Mouse (Mus musculus) adrenal gland, adult (tissue): ENCODE measurements around the gene Cops4.

Experiments used
- DNase-seq, 2 experiments: peaks; one replicate each; pipeline ENCODE4 v3.0.0; 2022 to 2023; ENCODE audit warnings: low spot score in 1 of 2; ENCODE audit not compliant: inconsistent age in 2 of 2

Gene Cops4

DNA sequence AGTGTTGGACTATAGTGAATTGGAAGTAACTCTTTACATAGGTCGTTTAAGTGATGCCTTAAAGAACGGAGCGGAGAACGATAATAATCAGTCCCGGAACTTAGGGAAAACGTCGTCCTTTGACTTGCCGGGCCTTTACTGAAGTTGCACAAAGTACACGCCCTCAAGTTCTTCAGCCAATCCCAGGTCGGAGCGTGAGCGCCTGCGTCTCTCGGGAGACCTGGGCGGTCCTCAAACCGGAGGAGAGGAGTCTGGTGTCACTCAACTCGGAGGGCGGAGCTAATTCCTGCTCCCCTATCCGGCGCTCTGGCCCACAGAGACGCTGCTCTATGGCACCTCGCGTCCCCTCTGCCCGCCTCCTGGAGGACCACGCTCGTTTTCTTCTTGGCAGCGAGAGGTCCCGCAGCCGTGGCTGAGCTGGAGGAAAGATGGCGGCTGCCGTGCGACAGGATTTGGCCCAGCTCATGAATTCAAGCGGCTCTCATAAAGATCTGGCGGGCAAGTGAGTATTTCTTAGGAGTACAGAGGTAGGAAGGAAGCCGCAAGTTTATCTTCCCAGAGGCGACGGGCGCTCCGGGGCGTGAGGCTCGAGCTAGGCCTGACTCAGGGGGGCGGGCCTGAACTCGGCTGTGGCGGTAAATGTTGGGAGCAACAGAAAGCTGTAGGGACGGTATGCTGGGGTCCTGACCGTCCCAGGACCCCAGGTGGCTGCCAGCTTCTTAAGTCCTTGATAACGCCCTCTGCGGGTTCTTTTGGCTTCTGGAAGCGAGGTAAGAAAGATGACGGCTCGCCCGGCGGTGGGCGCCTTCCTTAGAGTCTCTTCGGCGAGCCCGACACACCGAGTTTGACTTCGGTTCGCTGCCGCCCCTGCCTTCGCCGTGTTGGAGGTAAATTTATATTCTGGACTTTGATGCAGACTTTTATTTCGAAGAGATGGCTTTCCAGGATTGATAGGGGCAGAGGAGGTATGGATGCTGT lies at the start of gene Cops4:
Gene Cops4, plus strand, starts transcription at position 261 of the 978 bp plus-strand sequence.
- peak; percentile 98 to 99 for DNase-seq

GRCm38 (mm10) chr5:100476328-100476727 lies 41.8 kb upstream of the Cops4 start:
- no peak for DNase-seq

DNA sequence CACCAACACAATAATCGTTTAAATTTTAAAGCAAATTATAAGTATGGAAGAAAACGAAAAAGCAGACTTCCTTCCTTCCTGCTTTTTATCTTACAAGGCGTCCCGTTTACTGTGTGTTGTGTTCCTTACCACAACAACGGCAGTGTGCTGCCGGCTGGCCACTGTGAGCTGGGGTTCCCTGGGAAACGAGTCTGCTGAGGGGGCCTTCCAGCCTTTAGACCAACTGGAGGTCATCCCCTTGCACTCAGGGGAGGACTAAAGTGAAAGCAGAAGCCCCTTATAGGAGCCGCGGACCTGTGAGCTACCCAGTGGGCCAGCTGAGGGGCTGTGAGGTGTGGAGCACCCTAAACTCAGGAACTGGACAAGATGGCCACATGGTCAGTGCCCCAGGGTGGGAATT lies 40.5 kb upstream of the Cops4 start:
- DNase-seq, result no peak

- no peak for DNase-seq
These were observed 34.5 kb upstream of the Cops4 start for GRCm38 (mm10) chr5:100483569-100483968.

DNA sequence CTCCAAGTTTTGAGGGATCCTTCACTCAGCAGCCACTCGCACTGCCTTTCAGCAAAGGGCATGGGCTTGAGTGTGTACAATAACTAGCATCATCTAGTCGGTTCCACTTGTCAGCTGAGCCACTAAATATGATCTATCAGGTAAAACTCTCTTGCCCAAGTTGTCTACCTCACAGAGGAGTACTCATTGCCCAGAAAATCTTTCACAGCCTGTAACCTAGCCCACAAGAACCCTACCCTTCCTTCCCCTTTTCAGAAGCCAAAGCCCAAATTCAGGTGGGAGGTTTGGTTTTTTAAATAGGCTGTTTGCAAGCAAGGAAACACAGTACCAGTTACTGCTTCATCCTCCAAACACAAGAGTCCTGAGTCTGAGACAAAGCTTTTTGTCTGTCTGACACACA lies 31.0 kb upstream of the Cops4 start:
- no peak for DNase-seq

DNA sequence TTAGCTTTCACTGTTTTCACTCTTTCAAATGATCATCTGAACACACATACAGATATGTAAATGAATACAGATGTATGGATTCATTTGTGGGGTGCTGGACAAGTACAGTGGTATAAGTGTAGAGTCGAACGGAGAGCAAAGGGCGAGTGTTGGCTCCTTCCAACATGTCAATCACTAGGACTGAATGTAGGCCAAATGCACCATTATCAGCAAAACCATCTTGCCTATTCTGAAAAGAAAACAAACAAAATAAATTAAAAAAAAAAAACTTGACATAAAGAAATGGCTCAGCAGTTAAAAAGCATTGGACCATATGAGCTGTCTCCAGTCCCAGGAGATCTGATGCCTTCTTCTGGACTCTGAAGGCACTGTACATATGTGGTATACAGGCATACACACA lies 29.9 kb upstream of the Cops4 start:
- no peak for DNase-seq

GRCm38 (mm10) chr5:100489340-100489739 lies 28.8 kb upstream of the Cops4 start:
- DNase-seq, result no peak

GRCm38 (mm10) chr5:100491704-100492103 lies 26.4 kb upstream of the Cops4 start:
- no peak for DNase-seq

DNA sequence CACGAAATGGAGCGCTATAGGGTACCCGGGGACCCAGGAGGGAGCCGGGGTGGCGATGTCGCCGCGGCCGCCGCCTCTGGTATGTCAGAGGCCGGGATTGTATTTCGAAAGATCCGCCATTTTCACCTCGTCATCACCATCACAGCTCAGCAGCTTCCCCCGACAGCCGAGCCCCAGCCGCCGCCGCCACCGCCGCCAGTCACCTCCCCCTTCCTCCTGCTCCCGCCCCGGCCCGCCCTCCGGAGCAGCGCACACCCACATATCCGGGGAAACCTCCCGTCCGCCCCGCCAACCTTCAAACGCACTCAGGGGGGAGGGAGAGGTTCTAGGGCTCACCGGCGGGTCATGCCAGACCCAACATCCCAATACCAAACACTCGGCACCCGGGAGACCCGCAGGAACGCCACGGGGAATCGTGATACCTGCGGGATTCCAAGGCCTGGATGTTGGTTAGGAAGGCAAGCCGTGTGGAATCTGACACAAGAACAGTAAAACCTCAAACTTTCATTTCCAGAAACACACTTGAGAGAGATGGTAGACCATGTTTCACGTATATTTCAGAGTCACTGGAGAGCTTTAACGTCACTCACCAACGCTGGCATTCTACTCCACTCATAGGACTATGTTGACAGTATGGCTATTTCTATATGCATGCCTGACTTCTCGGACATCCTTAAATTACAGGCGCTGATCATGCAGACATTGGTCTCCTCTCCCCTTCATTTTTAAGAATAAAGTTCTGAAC lies 19.5 kb upstream of the Cops4 start:
- DNase-seq, result peak; percentile 87 to 95

GRCm38 (mm10) chr5:100499243-100499642 lies 18.9 kb upstream of the Cops4 start:
- DNase-seq, result no peak

DNA sequence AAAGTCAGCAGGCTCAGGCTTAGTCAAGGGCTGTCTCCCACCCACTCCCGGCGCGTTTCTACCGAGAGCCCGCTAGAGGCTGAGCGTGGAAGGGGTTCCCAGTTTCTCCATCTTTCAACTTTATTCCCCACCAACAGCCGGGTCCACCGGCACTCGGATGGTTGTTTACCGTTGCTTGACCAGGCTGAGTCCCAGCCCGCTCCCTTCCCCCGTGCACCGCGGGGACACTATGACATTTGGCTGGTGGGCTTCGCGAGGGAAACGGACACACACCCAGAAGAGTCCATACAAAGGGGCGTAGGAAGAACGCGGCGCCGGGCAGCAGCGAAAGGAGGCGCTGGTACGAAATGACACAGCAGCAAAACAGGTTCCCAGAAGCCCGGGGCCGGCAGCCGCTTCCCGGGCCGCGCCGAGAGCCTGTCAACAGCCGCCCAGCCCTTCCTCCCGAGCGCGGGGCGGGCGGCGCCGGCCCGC lies 18.2 kb upstream of the Cops4 start:
- DNase-seq, result peak; percentile 40 to 71

- DNase-seq, result peak; percentile 93 to 96
These were observed 17.6 kb upstream of the Cops4 start, which contains the start of gene Lin54 for GRCm38 (mm10) chr5:100500458-100500961. Gene Lin54, minus strand, starts transcription at chr5:100500639.

- peak in 1 of 2 experiments; percentile 31 for DNase-seq
These were observed 16.8 kb upstream of the Cops4 start for GRCm38 (mm10) chr5:100501267-100501666.

- no peak for DNase-seq
These were observed 8.9 kb upstream of the Cops4 start for GRCm38 (mm10) chr5:100509247-100509646.

DNA sequence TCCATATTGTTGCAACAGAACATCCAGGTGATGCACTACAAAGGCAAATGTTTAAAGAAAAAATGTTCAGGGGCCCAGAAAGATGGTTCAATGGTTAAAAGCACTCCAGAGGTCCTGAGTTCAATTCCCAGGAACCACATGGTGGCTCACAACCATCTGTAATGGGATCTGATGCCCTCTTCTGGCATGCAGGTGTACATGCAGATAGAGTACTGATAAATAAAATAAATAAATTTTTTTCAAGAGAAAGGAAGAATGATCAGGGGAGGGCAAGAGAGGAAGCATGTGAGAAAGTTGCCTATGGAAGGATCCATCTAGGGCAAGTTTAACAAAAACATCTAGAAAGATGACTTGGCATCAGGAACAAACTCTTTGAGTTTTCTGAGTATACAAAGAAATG lies 5.5 kb upstream of the Cops4 start:
- no peak for DNase-seq

DNA sequence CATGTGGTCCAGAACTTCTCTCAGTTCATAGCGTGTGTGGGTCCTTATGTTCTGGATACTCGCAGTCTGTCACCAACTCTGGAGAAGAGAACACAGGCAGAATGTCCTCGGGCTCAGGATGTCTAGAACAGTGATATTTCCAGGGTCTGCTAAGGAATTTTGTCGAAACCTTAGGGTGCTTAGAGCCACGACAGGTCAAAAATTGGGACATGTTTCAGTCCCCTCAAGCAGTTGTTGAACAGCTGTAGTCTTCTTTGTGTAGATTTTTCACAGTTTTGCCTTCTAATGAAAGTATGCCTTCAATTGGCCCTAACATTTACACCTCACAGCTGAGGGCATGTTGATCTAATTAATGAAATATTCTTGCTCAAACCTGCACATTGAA lies 910 bp downstream of the Cops4 start:
- no peak for DNase-seq

- no peak for DNase-seq
These were observed 2.1 kb downstream of the Cops4 start for GRCm38 (mm10) chr5:100520223-100520622.

DNA sequence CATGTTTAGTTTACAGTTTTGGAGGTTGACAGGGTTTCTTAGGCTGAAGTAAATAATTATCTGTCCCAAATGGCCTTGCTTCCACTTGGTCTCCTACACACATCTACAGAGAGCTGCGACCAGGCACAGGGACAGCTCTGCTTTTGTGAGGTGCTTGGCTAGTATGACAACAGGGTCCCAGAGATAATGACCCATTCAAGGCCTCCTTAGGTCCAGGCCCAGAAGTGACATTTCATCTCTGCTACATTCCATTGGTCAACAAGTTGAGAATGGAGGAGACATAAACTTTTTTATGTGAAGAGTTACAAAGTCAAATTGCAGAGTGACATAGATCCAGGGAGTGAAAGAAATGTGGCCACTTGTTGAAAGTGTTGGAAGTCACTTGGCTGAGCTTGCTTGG lies 5.2 kb downstream of the Cops4 start:
- no peak for DNase-seq

DNA sequence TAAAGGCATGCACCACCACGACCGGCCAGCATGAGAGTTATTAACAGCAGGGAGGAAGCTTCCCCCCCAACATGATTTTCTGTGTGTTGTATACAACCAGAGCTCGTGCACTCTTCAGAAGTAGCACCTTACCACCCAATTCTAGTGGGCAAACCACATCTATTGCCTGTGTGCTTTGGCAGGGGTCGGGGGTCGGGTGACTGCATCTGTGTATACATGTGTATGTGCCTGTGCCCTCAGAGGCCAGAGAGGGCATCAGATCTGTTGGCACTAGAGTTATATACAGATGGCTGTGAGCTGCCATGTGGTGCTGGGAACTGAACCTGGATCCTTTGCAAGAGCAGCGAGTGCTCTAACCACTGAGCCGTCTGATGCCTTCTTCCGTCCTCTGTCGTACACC lies 6.8 kb downstream of the Cops4 start:
- DNase-seq, result no peak

DNA sequence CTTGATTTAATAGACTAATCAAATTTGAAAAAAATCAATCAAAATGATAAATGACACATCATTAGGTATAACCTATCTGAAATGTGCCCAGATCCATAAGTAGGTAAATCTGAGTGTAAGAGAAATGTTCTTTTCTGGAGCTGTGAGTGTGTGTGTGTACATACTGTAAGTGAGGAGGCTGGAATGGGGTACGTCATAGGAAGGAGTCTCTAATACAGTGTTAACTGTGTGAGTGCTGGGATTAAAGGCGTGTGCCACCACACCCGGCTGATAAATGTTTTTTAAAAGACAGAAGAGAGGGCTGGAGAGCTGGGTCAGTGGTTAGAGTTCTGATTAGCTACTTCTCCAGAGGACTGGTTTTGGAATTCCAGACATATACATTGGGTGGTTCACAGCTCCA lies 7.5 kb downstream of the Cops4 start:
- no peak for DNase-seq

GRCm38 (mm10) chr5:100526164-100526563 lies 8.1 kb downstream of the Cops4 start:
- peak in 1 of 2 experiments; percentile 24 for DNase-seq

DNA sequence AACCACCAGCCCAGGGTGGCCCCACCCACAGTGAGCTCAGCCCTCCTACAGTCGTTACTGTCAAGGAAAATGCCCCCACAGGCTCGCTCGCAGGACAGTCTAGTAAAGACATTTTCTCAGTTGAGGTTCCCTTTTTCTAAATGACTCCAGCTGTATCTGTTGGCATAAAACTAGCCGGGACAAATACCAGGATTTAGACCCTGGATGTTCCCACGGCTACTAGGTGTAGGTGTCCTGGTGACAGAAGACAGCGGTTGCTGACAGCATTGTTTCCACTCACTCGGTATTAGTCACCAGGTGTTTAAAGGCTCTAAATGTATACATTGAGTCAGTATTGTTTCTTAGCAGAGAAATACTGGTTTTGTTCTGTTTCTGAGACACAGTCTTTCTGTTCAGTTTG lies 17.7 kb downstream of the Cops4 start:
- no peak for DNase-seq
